Mouse (Mus musculus) cortical plate, adult 2 months (tissue): ENCODE measurements around the gene Zswim4. TPM values are rescaled to one million over a fixed set of nuclear protein-coding genes. Genes with fewer than 3 reads are reported as not detected.

Experiments used
- H3K27ac ChIP-seq: fragments of 200-500 bp; 2 replicates; pipeline ENCODE4 v1.5.1; 2012; ENCODE audit warnings: low read length, control low read depth, inconsistent platforms; ENCODE audit not compliant: insufficient read depth
- H3K4me1 ChIP-seq: fragments of 200-500 bp; 2 replicates; pipeline ENCODE4 v1.6.1; 2011; ENCODE audit warnings: low read length; ENCODE audit not compliant: control insufficient read depth, insufficient read depth
- H3K4me3 ChIP-seq: fragments of 200-500 bp; 2 replicates; pipeline ENCODE4 v1.5.1; 2011; ENCODE audit warnings: mild to moderate bottlenecking, low read length, control low read depth; ENCODE audit not compliant: insufficient read depth
- CTCF ChIP-seq: fragments of 200-500 bp; IDR thresholded peaks from 2 replicates; pipeline ENCODE4 v1.5.1; 2011; ENCODE audit warnings: mild to moderate bottlenecking, control low read depth, low read length; ENCODE audit not compliant: insufficient read depth; ENCODE audit errors: extremely low read depth
- POLR2A ChIP-seq: fragments of 200-500 bp; IDR thresholded peaks from 2 replicates; pipeline ENCODE4 v1.6.1; 2011; ENCODE audit warnings: mild to moderate bottlenecking, low read length, control low read depth; ENCODE audit not compliant: insufficient read depth; ENCODE audit errors: extremely low read depth
- polyA plus RNA-seq: library from polyadenylated mRNA; depleted of rRNA; stranded (reverse); fragments of >200 nt; gene quantifications from 2 replicates; pipeline ENCODE4 v1.2.3, GENCODE M21; 2012

The Zswim4 gene
- polyA plus RNA-seq, 1 experiment = 13.6 TPM

DNA sequence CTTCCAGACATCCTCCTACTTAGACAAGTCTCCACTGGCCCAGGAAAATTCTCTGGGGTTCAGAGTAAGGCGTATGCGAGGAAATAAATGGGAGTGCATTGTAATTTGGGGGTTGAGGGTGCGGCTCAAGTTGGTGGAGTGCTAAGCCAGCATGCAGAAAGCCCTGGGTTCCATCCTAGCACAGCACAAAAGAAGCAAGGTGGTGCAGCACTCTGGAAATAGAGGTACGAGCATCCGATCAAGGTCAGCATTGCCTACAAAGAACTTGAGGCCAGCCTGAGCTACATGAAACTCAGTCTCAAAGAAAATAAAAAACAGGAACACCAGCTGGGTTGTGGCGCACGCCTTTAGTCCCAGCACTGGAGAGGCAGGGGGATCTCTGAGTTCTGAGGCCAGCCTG lies 51.7 kb downstream of the Zswim4 start, which contains the start of gene Nanos3:
Gene Nanos3 (minus strand): TSS at position 101 of the 400 bp plus-strand sequence.
- no peak within 1 kb of the TSS for H3K27ac ChIP-seq
- TF ChIP-seq POLR2A = no peak
- TF ChIP-seq CTCF = no peak
- H3K4me1 ChIP-seq = peaks cover 2% of the 10 kb centered on the region
- H3K4me3 ChIP-seq = peak within 1 kb of the TSS; percentile 60

- H3K4me3 ChIP-seq = peak overlapping the region; percentile 60
- TF ChIP-seq POLR2A (no peak), CTCF (no peak)
- H3K27ac ChIP-seq = no peak overlapping the region
- peaks cover 2% of the 10 kb centered on the region for H3K4me1 ChIP-seq
Measured at GRCm38 (mm10) chr8:84184085-84185043, 52.5 kb downstream of the Zswim4 start.

DNA sequence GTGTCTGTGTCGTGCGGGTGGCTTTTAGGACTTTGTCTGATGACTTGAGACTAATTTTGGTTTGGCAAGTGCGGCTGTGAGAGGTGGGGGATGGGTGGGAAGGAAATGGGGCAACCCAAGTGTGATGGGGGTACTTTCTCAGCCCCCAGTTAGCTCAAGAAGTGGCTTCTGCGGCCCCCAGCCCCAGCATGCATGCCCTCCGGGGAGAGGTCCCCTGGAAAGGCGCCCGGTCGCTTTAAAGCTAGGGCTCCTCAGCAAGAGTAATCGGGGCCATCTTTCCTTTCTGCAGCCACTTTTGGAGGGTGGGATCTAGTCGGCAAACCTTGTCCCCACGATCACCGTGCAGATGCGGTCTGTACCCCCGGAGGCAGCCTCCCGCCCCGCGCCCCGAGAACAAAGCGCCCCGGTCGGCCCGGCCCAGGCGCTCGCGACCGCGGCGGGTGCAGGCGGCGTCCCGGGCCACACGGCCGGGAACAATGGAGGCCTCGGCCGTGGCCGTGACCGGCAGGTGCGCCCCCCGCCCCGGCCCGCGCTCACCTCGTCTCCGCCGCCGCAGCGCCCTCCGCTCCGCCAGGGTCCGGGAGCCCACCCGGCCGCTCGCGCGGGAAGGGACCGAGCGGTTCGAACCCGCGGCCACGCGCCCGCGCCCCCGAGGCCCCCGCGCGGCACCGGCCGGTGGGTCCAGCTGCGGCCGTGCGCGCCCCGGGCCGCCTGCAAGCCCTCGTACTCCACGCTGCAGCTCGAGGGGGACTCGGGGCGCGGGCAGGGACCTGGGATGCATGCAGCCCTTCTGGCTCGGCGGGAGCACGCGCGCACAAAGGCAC lies 53.4 kb downstream of the Zswim4 start:
- H3K27ac ChIP-seq = no peak overlapping the region
- H3K4me1 ChIP-seq = peaks cover 2% of the 10 kb centered on the region
- peak overlapping the region; percentile 60 for H3K4me3 ChIP-seq
- TF ChIP-seq CTCF = no peak

GRCm38 (mm10) chr8:84182833-84183232 lies 54.0 kb downstream of the Zswim4 start:
- TF ChIP-seq POLR2A = no peak
- TF ChIP-seq CTCF = no peak

DNA sequence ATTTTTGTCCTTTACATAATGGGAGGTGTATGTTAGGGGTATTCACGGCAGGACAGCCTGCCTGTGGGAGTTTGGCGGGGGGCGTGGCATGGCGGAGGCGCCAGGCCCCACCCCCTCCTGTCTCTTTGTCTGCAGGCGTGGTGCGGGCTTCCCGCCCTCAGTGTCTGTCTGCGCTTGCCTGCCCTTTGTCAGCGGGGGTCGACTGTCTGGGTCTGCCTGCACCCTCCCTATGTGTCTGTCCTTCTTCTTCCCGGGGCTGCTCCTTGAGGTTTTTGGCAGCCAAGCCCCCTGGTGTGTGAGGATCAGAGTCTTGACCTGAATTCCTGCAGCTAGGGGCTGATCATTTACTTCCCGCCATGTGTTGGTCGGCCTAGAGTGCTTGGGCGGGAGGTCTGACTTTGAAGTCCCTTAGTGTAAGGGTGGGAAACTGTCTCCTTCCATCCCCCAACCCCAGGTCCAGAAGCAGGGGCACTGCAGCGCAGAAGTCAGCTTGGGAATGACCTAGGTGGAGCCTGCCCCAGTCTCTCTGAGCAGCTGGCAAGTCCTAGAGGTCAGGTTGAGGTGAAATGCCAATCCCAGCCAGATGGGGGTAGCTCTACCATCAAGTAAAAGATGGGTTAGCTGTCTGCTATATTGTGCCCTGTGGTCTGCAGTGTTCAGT lies 56.2 kb downstream of the Zswim4 start:
- H3K4me3 ChIP-seq = no peak overlapping the region
- no peak overlapping the region for H3K27ac ChIP-seq
- no peak for TF ChIP-seq CTCF
- no peak for TF ChIP-seq POLR2A
- peaks cover 2% of the 10 kb centered on the region for H3K4me1 ChIP-seq

More at GRCm38 (mm10) chr8:84182833-84183232, 54.0 kb downstream of the Zswim4 start:
- Histone ChIP-seq H3K4me3 (peak overlapping the region; percentile 60), H3K27ac (no peak overlapping the region), H3K4me1 (peaks cover 2% of the 10 kb centered on the region)

DNA sequence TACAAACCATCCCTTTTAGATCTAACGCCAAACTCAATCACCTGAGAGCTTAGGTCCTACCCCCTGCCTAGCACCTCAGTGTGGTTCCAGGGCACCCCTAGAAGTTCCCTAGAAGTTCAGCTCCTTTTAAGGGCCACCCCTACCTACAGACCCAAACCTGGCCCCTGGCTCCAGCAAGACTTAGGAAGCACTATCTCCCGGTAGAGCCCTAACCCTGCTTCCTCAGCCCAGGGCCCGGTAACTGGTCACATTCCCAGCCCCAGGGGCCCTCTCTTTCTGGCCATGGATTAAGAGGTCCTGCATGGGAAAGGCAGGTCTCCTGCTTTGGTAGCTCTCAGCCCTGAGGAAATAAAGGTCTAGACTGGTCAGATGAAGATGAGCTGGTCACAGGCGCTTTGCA lies 56.9 kb downstream of the Zswim4 start:
- Histone ChIP-seq H3K4me3 (no peak overlapping the region), H3K27ac (no peak overlapping the region), H3K4me1 (peaks cover 2% of the 10 kb centered on the region)
- no peak for TF ChIP-seq POLR2A
- no peak for TF ChIP-seq CTCF

DNA sequence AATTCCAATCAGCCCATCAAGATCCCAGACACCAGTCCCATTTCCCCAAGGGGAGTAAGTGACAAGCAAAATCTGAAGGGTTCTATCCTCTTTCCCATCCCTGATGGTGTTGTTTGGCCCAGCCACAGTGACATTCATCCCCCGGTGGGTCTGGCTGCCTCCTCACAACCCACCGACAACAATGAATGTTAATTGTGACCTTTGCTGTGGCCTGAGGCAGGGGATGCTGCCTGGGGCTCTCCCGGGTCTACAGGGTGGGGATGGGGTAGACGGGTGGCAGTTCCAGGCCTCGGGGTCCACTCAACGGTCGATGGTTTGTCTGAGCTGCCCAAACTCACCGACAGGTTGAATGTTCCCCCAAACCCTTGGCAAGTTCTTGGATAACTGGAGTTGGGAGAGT lies 58.3 kb downstream of the Zswim4 start:
- TF ChIP-seq CTCF (no peak), POLR2A (no peak)
- Histone ChIP-seq H3K27ac (no peak overlapping the region), H3K4me3 (no peak overlapping the region), H3K4me1 (peaks cover 2% of the 10 kb centered on the region)

- no peak for TF ChIP-seq CTCF
- TF ChIP-seq POLR2A = no peak
- Histone ChIP-seq H3K4me3 (no peak overlapping the region), H3K4me1 (peaks cover 2% of the 10 kb centered on the region), H3K27ac (no peak overlapping the region)
Measured at GRCm38 (mm10) chr8:84177405-84177804, 59.5 kb downstream of the Zswim4 start.

- Histone ChIP-seq H3K4me1 (peaks cover 2% of the 10 kb centered on the region), H3K4me3 (no peak overlapping the region), H3K27ac (no peak overlapping the region)
- TF ChIP-seq CTCF (no peak), POLR2A (no peak)
Measured at GRCm38 (mm10) chr8:84176560-84176959, 60.3 kb downstream of the Zswim4 start.

DNA sequence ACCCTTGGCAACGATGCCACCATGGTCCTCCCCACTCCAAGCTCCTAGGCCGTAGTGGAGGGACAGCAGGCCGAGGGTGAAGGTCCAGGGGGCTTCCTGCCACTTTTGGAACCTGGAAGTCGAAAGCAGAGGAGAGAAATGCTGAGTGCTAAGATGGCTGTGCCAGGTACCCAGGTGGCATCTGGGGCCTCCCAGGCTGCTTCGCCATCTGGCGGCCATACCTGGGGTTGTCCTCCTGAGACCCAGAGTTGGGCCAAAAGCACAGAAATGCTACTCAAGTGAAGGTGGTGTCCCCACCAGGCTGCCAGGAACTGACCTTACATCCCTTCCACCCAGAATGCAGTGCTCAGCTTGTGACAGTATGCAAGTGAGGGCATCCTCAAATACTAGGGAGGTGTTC lies 63.0 kb downstream of the Zswim4 start:
- no peak overlapping the region for H3K4me3 ChIP-seq
- no peak overlapping the region for H3K27ac ChIP-seq
- TF ChIP-seq CTCF = no peak
- no peak for TF ChIP-seq POLR2A
- H3K4me1 ChIP-seq = no peaks in the 10 kb centered on the region
